Mouse (Mus musculus): ENCODE measurements at regions not wholly inside any gene's neighbourhood (a gene's known extent, or its start where the extent isn't known, plus 50 kb on each side); places are given as distances from the start of the nearest gene placed in this dataset.
A peak's percentile ranks its signal among the peaks of the same experiment; 100 is the strongest.

DNA sequence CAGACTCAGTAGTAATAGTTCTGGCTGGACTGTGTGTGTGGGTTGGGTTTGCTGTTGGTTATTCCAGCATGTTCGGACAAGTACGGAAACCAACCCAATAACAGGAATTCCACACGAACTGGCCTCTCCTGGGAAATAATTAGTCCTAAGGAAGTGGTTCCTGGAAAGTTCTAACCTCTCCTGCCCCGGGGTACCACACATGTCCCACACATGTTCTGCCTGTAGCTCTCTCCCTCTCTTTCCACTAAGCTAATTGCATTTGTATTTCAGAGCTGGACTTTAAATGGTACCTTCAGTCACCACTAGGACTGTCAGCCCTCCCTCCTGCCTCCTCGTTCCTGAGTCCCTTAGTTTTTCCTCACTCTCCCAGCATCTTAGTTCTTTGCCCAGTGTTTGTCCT, 178.2 kb upstream of the Ccdc122 start:
- H3K4me3 ChIP-seq, result no peak overlapping the region
- 38% methylated on average over 5 of the region's 5 CpGs for WGBS
- no peaks in the 10 kb centered on the region for H3K36me3 ChIP-seq
- H3K4me1 ChIP-seq, result peaks cover 11% of the 10 kb centered on the region; the same call in 1 of the 2 replicates
- H3K27me3 ChIP-seq, result no peaks in the 10 kb centered on the region
- no peak overlapping the region for H3K9ac ChIP-seq
- ATAC-seq (ENCODE audit: insufficient number of reproducible peaks, insufficient read depth, low FRiP score, low TSS enrichment), result no peak
- no peak overlapping the region for H3K27ac ChIP-seq
- no peaks in the 10 kb centered on the region for H3K9me3 ChIP-seq
- H3K4me2 ChIP-seq (replicated peaks), result no peak overlapping the region

DNA sequence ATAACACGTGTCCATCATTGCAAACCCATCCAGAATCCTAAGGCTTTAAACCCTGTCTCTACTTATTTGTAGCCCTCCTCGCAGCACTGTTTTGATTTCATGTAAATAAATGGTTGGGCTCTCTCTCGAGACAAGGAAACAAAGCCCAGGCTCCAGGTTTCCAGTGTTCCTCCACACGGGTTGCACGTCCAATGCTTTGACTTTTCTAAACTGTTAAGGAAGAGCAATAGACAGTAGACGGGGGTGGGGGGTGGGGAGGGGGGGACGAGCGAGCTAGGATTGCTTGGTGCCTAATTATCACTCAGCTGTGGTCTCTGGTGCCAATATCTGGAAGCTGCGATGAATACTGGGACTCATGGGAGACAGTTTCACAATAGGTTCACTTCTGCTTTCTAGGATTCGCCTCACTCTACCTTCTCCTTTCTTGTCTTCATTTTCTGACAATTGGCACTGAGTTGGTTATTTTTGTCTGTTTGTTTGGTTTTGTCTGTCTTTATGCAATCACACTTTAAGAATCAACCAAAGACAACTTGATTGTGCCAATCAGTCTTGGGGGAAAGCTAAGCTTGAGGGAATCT, 179.3 kb upstream of the Ccdc122 start:
- Histone ChIP-seq H3K9me3 (no peaks in the 10 kb centered on the region), H3K36me3 (no peaks in the 10 kb centered on the region), H3K4me3 (no peak overlapping the region), H3K27me3 (no peaks in the 10 kb centered on the region), H3K27ac (no peak overlapping the region), H3K9ac (no peak overlapping the region), H3K4me2 (replicated peaks) (no peak overlapping the region), H3K4me1 (peaks cover 8% of the 10 kb centered on the region; the same call in 1 of the 2 replicates)
- WGBS, result 63% methylated on average over 10 of the region's 10 CpGs
- no peak for ATAC-seq (ENCODE audit: insufficient number of reproducible peaks, insufficient read depth, low FRiP score, low TSS enrichment)

DNA sequence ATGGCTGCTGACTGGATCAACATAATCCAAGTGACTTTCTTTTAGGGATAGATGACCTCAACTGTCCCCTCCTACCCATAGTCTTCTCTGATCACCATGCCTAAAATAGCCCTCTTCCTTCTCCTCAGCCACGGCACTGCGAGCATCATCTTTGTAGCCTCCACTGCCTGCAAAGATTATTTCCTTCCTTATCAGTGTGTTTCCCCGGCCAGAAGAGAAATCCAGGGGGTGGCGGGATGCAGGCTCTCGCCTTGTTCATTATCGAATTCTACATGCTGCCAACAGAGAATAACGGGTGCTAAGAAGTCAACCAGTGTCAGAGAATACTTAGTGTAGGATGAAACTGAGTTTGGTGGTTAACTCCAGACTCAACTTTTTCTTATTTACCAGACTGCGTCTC, 180.0 kb upstream of the Ccdc122 start:
- Histone ChIP-seq H3K27me3 (no peaks in the 10 kb centered on the region), H3K27ac (no peak overlapping the region), H3K36me3 (no peaks in the 10 kb centered on the region), H3K4me3 (no peak overlapping the region), H3K9me3 (no peaks in the 10 kb centered on the region), H3K9ac (no peak overlapping the region), H3K4me1 (peaks cover 8% of the 10 kb centered on the region; the same call in 1 of the 2 replicates), H3K4me2 (replicated peaks) (no peak overlapping the region)
- 70% methylated on average over 8 of the region's 8 CpGs for WGBS
- ATAC-seq (ENCODE audit: insufficient number of reproducible peaks, insufficient read depth, low FRiP score, low TSS enrichment), result no peak

DNA sequence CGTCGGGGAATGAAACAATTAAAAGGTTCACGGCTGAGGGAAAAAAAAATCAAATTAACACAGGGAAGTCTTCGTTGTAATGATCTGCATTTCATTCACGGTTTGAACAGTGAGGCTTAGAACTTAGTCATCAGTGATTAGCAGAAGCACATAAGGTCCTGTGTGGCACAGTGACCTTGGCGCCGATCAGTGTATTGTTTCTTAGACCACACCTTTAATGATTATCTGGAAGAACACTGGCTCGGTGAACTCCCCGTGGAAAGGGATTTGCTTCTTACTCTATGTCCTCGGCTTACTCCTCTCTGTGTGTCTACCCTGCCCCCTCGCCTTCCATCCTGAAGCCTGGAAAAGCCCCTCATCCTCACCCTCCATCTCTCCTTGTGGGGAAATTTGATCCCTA, 181.6 kb upstream of the Ccdc122 start:
- WGBS, result 78% methylated on average over 11 of the region's 11 CpGs
- H3K4me1 ChIP-seq, result peaks cover 8% of the 10 kb centered on the region; the same call in 1 of the 2 replicates
- no peaks in the 10 kb centered on the region for H3K27me3 ChIP-seq
- no peaks in the 10 kb centered on the region for H3K9me3 ChIP-seq
- H3K36me3 ChIP-seq, result no peaks in the 10 kb centered on the region
- no peak overlapping the region for H3K4me2 ChIP-seq (replicated peaks)
- no peak overlapping the region for H3K9ac ChIP-seq
- ATAC-seq (ENCODE audit: insufficient number of reproducible peaks, insufficient read depth, low FRiP score, low TSS enrichment), result no peak
- no peak overlapping the region for H3K4me3 ChIP-seq
- peak overlapping the region; percentile 11; the same call in 1 of the 2 replicates for H3K27ac ChIP-seq

DNA sequence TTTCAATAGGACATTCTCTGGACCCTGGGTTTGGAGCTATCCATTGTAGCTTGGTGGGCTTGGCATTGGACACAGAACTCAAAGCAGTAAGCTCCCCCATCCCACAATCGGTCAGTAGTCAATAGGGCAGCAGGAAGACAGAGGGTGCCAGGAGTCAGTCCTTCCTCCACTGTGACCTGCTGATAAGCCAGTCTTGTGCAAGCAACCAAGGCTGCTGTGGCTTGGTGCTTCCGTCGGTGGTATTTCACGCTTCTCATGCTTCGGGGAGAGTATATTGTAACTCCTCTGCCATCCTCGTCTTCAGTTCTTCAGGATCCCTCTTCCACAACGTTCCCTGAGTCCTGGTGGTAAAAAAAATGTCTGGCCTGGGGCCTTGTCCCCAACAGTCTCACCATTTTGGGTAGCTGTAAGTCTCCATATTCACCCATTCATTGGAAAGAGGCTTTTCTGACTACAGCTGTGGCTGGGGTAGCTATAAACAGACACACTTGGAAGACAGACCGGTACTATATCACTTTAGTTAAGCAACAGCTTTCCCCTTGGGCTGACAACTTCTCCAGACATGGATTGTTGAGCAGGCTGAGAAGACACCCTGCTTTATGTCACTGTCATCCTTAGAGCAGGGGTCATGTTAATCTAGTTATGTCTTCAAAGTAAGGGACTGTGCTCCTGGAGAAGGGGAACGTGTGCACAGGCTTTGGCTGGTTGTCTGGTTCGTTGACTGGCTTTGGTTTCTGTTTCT, 184.9 kb upstream of the Ccdc122 start:
- Histone ChIP-seq H3K27me3 (no peaks in the 10 kb centered on the region), H3K27ac (no peak overlapping the region), H3K4me2 (replicated peaks) (no peak overlapping the region), H3K36me3 (no peaks in the 10 kb centered on the region), H3K9ac (no peak overlapping the region), H3K4me1 (peaks cover 5% of the 10 kb centered on the region; the same call in 1 of the 2 replicates), H3K4me3 (no peak overlapping the region), H3K9me3 (no peaks in the 10 kb centered on the region)
- no peak for ATAC-seq (ENCODE audit: insufficient number of reproducible peaks, insufficient read depth, low FRiP score, low TSS enrichment)
- 80% methylated on average over 10 of the region's 10 CpGs for WGBS

DNA sequence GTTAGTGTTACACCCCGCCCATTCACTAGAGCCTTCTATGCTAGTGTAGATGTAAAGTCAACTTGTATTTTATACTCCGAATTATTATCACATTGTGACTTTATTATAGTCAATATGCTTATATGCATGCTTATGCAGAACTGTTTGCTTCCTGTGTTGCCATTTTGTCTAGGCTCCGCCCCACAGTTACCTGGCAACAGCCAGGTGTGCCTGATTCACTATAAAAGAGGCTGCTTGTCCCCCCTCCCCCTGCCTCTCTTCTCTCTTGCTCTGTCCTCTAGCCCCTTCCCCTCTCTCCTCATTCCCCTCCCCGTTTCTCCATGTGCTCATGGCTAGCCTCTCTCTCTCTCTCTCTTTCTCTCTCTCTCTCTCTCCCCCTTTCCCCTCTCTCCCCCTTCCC, 185.9 kb upstream of the Ccdc122 start:
- no peaks in the 10 kb centered on the region for H3K27me3 ChIP-seq
- peaks cover 5% of the 10 kb centered on the region; the same call in 1 of the 2 replicates for H3K4me1 ChIP-seq
- no peak overlapping the region for H3K4me2 ChIP-seq (replicated peaks)
- ATAC-seq (ENCODE audit: insufficient number of reproducible peaks, insufficient read depth, low FRiP score, low TSS enrichment), result no peak
- 87% methylated on average over 4 of the region's 4 CpGs for WGBS
- no peak overlapping the region for H3K27ac ChIP-seq
- H3K36me3 ChIP-seq, result no peaks in the 10 kb centered on the region
- H3K9me3 ChIP-seq, result no peaks in the 10 kb centered on the region
- H3K9ac ChIP-seq, result no peak overlapping the region
- H3K4me3 ChIP-seq, result no peak overlapping the region

DNA sequence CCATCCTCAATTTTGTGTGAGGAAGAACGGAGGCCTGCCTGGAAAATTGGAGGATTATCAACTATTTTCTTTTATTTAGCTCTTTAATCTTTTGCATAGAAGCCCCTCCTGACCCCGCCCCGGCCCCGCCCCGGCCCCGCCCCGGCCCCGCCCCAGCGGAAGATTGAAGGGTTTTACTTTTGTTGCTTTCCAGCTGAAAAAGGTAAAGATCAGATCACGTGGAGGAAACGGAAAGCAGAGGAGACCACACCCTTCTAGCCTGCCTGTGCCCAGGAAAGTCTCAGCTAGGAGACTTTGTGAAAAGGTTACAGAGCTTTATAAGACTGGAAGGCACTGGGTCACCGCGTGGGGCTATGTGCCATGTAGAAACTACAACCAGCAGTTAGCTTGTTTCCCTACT, 186.5 kb upstream of the Ccdc122 start:
- no peaks in the 10 kb centered on the region for H3K36me3 ChIP-seq
- H3K4me3 ChIP-seq, result no peak overlapping the region
- no peaks in the 10 kb centered on the region for H3K9me3 ChIP-seq
- peaks cover 2% of the 10 kb centered on the region; the same call in 1 of the 2 replicates for H3K4me1 ChIP-seq
- no peak for ATAC-seq (ENCODE audit: insufficient number of reproducible peaks, insufficient read depth, low FRiP score, low TSS enrichment)
- H3K27me3 ChIP-seq, result no peaks in the 10 kb centered on the region
- H3K4me2 ChIP-seq (replicated peaks), result no peak overlapping the region
- H3K9ac ChIP-seq, result no peak overlapping the region
- H3K27ac ChIP-seq, result no peak overlapping the region
- WGBS, result 41% methylated on average over 13 of the region's 13 CpGs

DNA sequence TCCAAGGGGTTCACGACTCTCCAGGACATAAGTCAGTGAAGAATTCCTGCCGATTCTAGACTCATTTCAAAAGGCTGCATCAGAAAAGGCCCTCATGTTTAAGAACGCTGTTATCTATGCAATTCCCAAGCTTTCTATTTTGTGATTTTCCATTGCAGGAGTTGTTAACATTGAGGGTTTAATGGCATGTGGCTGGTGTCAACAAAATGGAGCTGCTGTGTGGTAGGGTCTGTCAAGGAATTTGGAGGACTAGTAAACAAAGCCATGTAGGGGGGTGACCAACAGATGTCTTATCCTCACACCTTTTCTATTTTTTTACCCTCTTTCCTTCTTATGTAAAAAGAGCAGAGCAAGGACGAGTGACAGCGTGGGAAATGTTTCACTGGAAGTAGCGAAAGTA, 186.9 kb upstream of the Ccdc122 start:
- H3K27ac ChIP-seq, result no peak overlapping the region
- no peak overlapping the region for H3K4me3 ChIP-seq
- H3K27me3 ChIP-seq, result no peaks in the 10 kb centered on the region
- H3K4me2 ChIP-seq (replicated peaks), result no peak overlapping the region
- no peaks in the 10 kb centered on the region for H3K36me3 ChIP-seq
- no peaks in the 10 kb centered on the region for H3K9me3 ChIP-seq
- H3K4me1 ChIP-seq, result no peaks in the 10 kb centered on the region
- no peak overlapping the region for H3K9ac ChIP-seq
- no peak for ATAC-seq (ENCODE audit: insufficient number of reproducible peaks, insufficient read depth, low FRiP score, low TSS enrichment)
- 79% methylated on average over 6 of the region's 6 CpGs for whole genome bisulfite sequencing

DNA sequence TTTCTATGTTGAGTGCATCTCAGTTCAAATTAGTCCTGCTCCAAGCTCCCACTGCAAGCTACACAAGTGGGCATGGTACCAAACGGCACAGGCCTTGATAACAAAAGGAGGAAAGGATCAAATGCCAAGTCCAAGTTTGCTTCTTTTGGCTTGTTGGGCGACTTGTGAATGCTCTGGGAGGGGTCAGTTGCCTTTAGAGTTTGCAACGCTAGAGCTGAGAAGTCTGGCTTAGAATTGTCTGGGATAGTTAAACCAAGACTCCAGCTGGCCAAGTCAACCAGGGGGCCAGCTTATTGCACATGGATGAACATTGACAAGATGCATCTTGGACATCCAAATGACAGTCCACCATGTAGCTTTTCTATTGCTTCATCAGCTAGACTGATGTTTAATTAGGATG, 187.5 kb upstream of the Ccdc122 start:
- no peaks in the 10 kb centered on the region for H3K4me1 ChIP-seq
- 71% methylated on average over 3 of the region's 3 CpGs for WGBS

DNA sequence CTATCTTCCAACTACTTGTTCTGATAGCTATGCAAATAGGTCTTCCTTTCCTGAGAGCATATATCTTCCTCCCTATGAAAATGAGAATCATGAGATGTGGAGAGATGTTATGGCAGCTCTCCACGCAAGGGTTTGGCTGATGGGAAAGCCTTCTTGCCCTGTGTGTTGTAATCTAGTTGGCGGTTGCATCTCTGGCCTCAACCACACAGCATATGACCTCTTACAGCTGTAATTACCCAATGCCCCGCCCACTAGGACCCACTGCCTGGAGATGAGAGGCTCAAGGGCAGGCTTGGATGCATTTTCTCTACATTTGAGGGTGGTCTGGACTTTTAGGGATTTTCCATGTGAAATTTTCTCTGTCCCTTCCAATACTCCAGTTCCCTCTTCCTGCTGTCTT, 190.9 kb upstream of the Ccdc122 start:
- Histone ChIP-seq H3K36me3 (no peaks in the 10 kb centered on the region), H3K4me3 (no peak overlapping the region), H3K9ac (no peak overlapping the region), H3K4me2 (replicated peaks) (no peak overlapping the region), H3K4me1 (no peaks in the 10 kb centered on the region), H3K27ac (no peak overlapping the region), H3K9me3 (no peaks in the 10 kb centered on the region), H3K27me3 (no peaks in the 10 kb centered on the region)
- no peak for ATAC-seq (ENCODE audit: insufficient number of reproducible peaks, insufficient read depth, low FRiP score, low TSS enrichment)
- WGBS, result 76% methylated on average over 3 of the region's 3 CpGs

More for the DNA sequence above, 187.5 kb upstream of the Ccdc122 start:
- Histone ChIP-seq H3K4me2 (replicated peaks) (no peak overlapping the region), H3K4me3 (no peak overlapping the region), H3K27me3 (no peaks in the 10 kb centered on the region), H3K27ac (no peak overlapping the region), H3K9ac (no peak overlapping the region), H3K9me3 (no peaks in the 10 kb centered on the region), H3K36me3 (no peaks in the 10 kb centered on the region)
- no peak for ATAC-seq (ENCODE audit: insufficient number of reproducible peaks, insufficient read depth, low FRiP score, low TSS enrichment)

DNA sequence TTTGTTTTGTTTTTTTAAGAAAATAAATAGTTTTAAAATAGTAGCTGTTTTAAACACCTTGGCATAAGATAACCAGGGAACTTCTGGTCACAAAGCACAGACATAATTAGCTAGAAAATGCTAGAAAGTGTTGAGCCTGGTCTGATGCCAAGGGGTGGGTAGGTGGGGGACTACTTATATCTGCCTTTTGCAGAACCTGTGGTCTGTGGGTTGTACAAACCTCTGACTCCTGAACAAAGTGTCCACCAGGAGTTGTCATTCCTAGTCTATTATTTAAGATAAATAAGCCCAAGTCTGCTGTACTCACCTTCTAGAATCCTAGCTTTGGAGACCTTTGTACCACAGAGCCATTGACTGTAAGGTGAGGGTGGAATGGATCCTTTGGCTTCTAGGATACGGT, 191.9 kb upstream of the Ccdc122 start:
- Histone ChIP-seq H3K9ac (no peak overlapping the region), H3K27ac (no peak overlapping the region)
- 97% methylated on average over 1 of the region's 1 CpGs for WGBS

DNA sequence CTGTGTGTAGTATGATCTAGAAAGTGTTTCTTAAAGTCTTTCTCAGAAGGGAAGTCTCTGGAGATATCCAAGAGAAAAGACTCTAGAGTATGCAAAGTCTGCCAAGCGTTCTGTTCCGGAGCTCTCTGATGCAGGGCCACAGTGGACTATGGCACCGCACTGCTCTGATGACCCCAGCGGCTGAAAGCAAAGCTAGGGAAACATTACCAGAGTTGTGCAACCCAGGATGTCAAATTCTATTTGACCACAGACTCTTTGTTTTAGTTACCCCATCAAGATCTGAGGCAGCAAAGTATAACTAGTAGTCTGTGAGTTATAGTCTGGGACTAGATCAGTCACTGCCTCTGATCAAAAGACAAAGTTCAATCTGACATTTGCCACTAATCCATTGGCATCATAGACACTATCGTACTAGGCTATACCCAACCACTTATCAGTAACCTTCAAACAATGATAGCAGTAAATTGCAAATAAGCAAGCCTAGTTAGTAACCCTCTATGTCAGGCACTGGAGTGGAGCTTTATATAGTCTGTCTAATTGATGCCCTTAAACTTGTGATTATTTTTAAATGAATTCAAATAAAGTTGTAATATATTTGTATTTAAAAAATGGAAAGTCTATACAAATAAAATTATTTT, 198.9 kb upstream of the Ccdc122 start:
- no peak for ATAC-seq (ENCODE audit: insufficient number of reproducible peaks, insufficient read depth, low FRiP score, low TSS enrichment)
- H3K4me1 ChIP-seq, result 0 out of 2 replicates have a peak, but pooled peaks cover 5% of the 10 kb centered on the region
- no peak overlapping the region for H3K4me3 ChIP-seq
- H3K4me2 ChIP-seq (replicated peaks), result no peak overlapping the region
- H3K9ac ChIP-seq, result no peak overlapping the region
- WGBS, result 85% methylated on average over 5 of the region's 5 CpGs
- H3K27ac ChIP-seq, result no peak overlapping the region
- no peaks in the 10 kb centered on the region for H3K9me3 ChIP-seq
- H3K27me3 ChIP-seq, result no peaks in the 10 kb centered on the region
- H3K36me3 ChIP-seq, result no peaks in the 10 kb centered on the region

More for the DNA sequence above, 191.9 kb upstream of the Ccdc122 start:
- no peaks in the 10 kb centered on the region for H3K9me3 ChIP-seq
- no peaks in the 10 kb centered on the region for H3K27me3 ChIP-seq
- no peaks in the 10 kb centered on the region for H3K36me3 ChIP-seq
- no peaks in the 10 kb centered on the region for H3K4me1 ChIP-seq
- ATAC-seq (ENCODE audit: insufficient number of reproducible peaks, insufficient read depth, low FRiP score, low TSS enrichment), result no peak
- H3K4me3 ChIP-seq, result no peak overlapping the region
- no peak overlapping the region for H3K4me2 ChIP-seq (replicated peaks)

Measured in embryonic facial prominence, embryonic 12.5 days (tissue).